13 mouse cellular contexts compared by ENCODE assay signal in genomic region chr2:68799993-68800740, GRCm38 (mm10).
DNase-seq lines count a peak whose midpoint lies in the region; ATAC-seq and TF ChIP-seq lines count a peak whose summit lies in the region.
"Had no signal": no experiment of that assay in that cellular context is flagged by ENCODE, and none has a peak within 500 bp of the region (broad histone marks: within the 10 kb centered on the region; RNA-seq: fewer than 3 reads in every experiment).

No protein-coding gene starts in this region.

- ATAC-seq in hindbrain, embryonic 16.5 days: peak; percentile 42; the same call in 1 of the 2 replicates
- ATAC-seq in hindbrain, embryonic 13.5 days (ENCODE audit: low FRiP score): no peak
- peak; percentile 73; the same call in 1 of the 2 replicates for ATAC-seq in kidney, embryonic 14.5 days (ENCODE audit: low FRiP score, low TSS enrichment)
- ATAC-seq in midbrain, postnatal 0 days (ENCODE audit: low FRiP score): no peak

- H3K4me2 ChIP-seq in hindbrain, embryonic 16.5 days (ENCODE audit: low read length): no peak overlapping the region
- H3K4me2 ChIP-seq in hindbrain, embryonic 13.5 days: no peak overlapping the region
- no peak overlapping the region for H3K4me2 ChIP-seq in kidney, embryonic 14.5 days (replicated peaks; ENCODE audit: low read depth, low read length)
- no peak overlapping the region for H3K4me2 ChIP-seq in midbrain, postnatal 0 days (ENCODE audit: low read depth, low read length, poor library complexity, severe bottlenecking)
- H3K4me2 ChIP-seq: embryonic facial prominence, embryonic 12.5 days; hindbrain, embryonic 15.5 days had no signal

- no peaks in the 10 kb centered on the region for H3K27me3 ChIP-seq in hindbrain, embryonic 16.5 days (replicated peaks; ENCODE audit: control insufficient read depth, insufficient read depth, low read length)
- H3K27me3 ChIP-seq in hindbrain, embryonic 13.5 days: no peaks in the 10 kb centered on the region
- H3K27me3 ChIP-seq in kidney, embryonic 14.5 days (ENCODE audit: control insufficient read depth, insufficient read depth, low read length): no peaks in the 10 kb centered on the region
- no peaks in the 10 kb centered on the region for H3K27me3 ChIP-seq in midbrain, postnatal 0 days (ENCODE audit: insufficient read depth, low read length)
- H3K27me3 ChIP-seq: CH12.LX; embryonic facial prominence, embryonic 12.5 days; hindbrain, embryonic 15.5 days had no signal

- H3K4me1 ChIP-seq in hindbrain, embryonic 16.5 days (ENCODE audit: control insufficient read depth, insufficient read depth, low read depth, low read length): no peaks in the 10 kb centered on the region; the same call in 1 of the 2 replicates
- H3K4me1 ChIP-seq in hindbrain, embryonic 13.5 days (replicated peaks): peaks cover 10% of the 10 kb centered on the region
- no peaks in the 10 kb centered on the region for H3K4me1 ChIP-seq in kidney, embryonic 14.5 days (ENCODE audit: control insufficient read depth, insufficient read depth, low read length)
- no peaks in the 10 kb centered on the region for H3K4me1 ChIP-seq in midbrain, postnatal 0 days (ENCODE audit: insufficient read depth, low read length)

- no peak overlapping the region for H3K27ac ChIP-seq in hindbrain, embryonic 16.5 days (ENCODE audit: low read depth, low read length)
- H3K27ac ChIP-seq in hindbrain, embryonic 13.5 days: no peak overlapping the region
- H3K27ac ChIP-seq in kidney, embryonic 14.5 days (ENCODE audit: low read depth, low read length): no peak overlapping the region
- no peak overlapping the region for H3K27ac ChIP-seq in midbrain, postnatal 0 days (ENCODE audit: low read depth, low read length)
- H3K27ac ChIP-seq: embryonic facial prominence, embryonic 12.5 days; hindbrain, embryonic 15.5 days had no signal

- no peak overlapping the region for H3K4me3 ChIP-seq in hindbrain, embryonic 16.5 days (ENCODE audit: low read length)
- no peak overlapping the region for H3K4me3 ChIP-seq in hindbrain, embryonic 13.5 days
- H3K4me3 ChIP-seq in kidney, embryonic 14.5 days (ENCODE audit: low read length): no peak overlapping the region
- no peak overlapping the region for H3K4me3 ChIP-seq in midbrain, postnatal 0 days (ENCODE audit: low read depth, low read length)
- H3K4me3 ChIP-seq: embryonic facial prominence, embryonic 12.5 days; hindbrain, embryonic 15.5 days had no signal

- TF ChIP-seq CTCF in midbrain, postnatal 0 days (IDR thresholded peaks at IDR 0.05): no peak

- 61% methylated on average over 10 of the region's 10 CpGs for WGBS in hindbrain, embryonic 16.5 days
- WGBS in hindbrain, embryonic 13.5 days: 73% methylated on average over 10 of the region's 10 CpGs
- WGBS in kidney, embryonic 14.5 days: 55% methylated on average over 10 of the region's 10 CpGs
- 72% methylated on average over 10 of the region's 10 CpGs for WGBS in midbrain, postnatal 0 days

- no peak overlapping the region for H3K9ac ChIP-seq in hindbrain, embryonic 16.5 days (ENCODE audit: low read depth, low read length)
- no peak overlapping the region for H3K9ac ChIP-seq in hindbrain, embryonic 13.5 days
- no peak overlapping the region for H3K9ac ChIP-seq in kidney, embryonic 14.5 days (ENCODE audit: low read depth, low read length)
- no peak overlapping the region for H3K9ac ChIP-seq in midbrain, postnatal 0 days (replicated peaks; ENCODE audit: low read length, poor library complexity, severe bottlenecking)
- H3K9ac ChIP-seq: embryonic facial prominence, embryonic 12.5 days; hindbrain, embryonic 15.5 days had no signal

- peak; percentile 31 for DNase-seq in right cerebral cortex, postnatal 4 days
- DNase-seq in right cerebral cortex, adult 18-20 months: no peak
- DNase-seq in midbrain, postnatal 0 days (ENCODE audit: low spot score): peak; percentile 40
- no peak for DNase-seq in yolk sac, embryonic 10.5 days (ENCODE audit: low spot score)
- no peak for DNase-seq in cerebellum, adult 9-10 months
- DNase-seq: heart, adult 18-20 months; thymus, postnatal 25 days had no signal

- no peaks in the 10 kb centered on the region for H3K36me3 ChIP-seq in hindbrain, embryonic 16.5 days (ENCODE audit: control insufficient read depth, insufficient read depth, low read length)
- no peaks in the 10 kb centered on the region for H3K36me3 ChIP-seq in hindbrain, embryonic 13.5 days
- H3K36me3 ChIP-seq in kidney, embryonic 14.5 days (ENCODE audit: control insufficient read depth, insufficient read depth, low read length): no peaks in the 10 kb centered on the region
- H3K36me3 ChIP-seq in midbrain, postnatal 0 days (ENCODE audit: insufficient read depth, low read length): no peaks in the 10 kb centered on the region
- H3K36me3 ChIP-seq: embryonic facial prominence, embryonic 12.5 days; hindbrain, embryonic 15.5 days had no signal

- H3K9me3 ChIP-seq in hindbrain, embryonic 16.5 days (ENCODE audit: control insufficient read depth, low read length): no peaks in the 10 kb centered on the region
- no peaks in the 10 kb centered on the region for H3K9me3 ChIP-seq in hindbrain, embryonic 13.5 days
- H3K9me3 ChIP-seq in kidney, embryonic 14.5 days (ENCODE audit: control insufficient read depth, low read length): no peaks in the 10 kb centered on the region
- no peaks in the 10 kb centered on the region for H3K9me3 ChIP-seq in midbrain, postnatal 0 days (ENCODE audit: low read length)
- H3K9me3 ChIP-seq: embryonic facial prominence, embryonic 12.5 days; hindbrain, embryonic 15.5 days had no signal

Comparison
In these comparisons a context has a peak if more than half of its experiments do, and no peak if none do; other contexts are left out.
1. ATAC-seq: peak in hindbrain, embryonic 16.5 days (single experiment) and kidney, embryonic 14.5 days (single experiment); none in hindbrain, embryonic 13.5 days (single experiment) and midbrain, postnatal 0 days (single experiment).
2. DNase-seq: peak in right cerebral cortex, postnatal 4 days (single experiment) and midbrain, postnatal 0 days (single experiment); none in right cerebral cortex, adult 18-20 months (single experiment), yolk sac, embryonic 10.5 days (single experiment) and cerebellum, adult 9-10 months (single experiment).